Comparison of ENCODE assay signal across 15 mouse cellular contexts in genomic region chr6:89265296-89265695, GRCm38 (mm10).
"Had no signal": no experiment of that assay in that cellular context is flagged by ENCODE, and none has a peak within 500 bp of the region (broad histone marks: within the 10 kb centered on the region; RNA-seq: fewer than 3 reads in every experiment).

No protein-coding gene starts in this region.

- ATAC-seq: midbrain, embryonic 13.5 days had no signal

- DNase-seq: kidney, adult 2 months; kidney, postnatal 14 days; lung, embryonic 14.5 days; lung, postnatal 10 days; lung, postnatal 4 days; thymus, postnatal 14 days had no signal

- H3K27me3 ChIP-seq: kidney, embryonic 15.5 days; midbrain, embryonic 13.5 days; neural tube, embryonic 12.5 days; stomach, embryonic 15.5 days had no signal

- H3K4me3 ChIP-seq: kidney, embryonic 15.5 days; left cerebral cortex, adult 2 months; limb, embryonic 10.5 days; liver, embryonic 15.5 days; midbrain, embryonic 13.5 days; myocyte; neural tube, embryonic 12.5 days; stomach, embryonic 15.5 days had no signal

- H3K27ac ChIP-seq: kidney, embryonic 15.5 days; left cerebral cortex, adult 2 months; limb, embryonic 10.5 days; liver, embryonic 15.5 days; midbrain, embryonic 13.5 days; neural tube, embryonic 12.5 days; stomach, embryonic 15.5 days had no signal

- H3K4me2 ChIP-seq: kidney, embryonic 15.5 days; liver, embryonic 11.5 days; liver, embryonic 15.5 days; lung, embryonic 14.5 days; midbrain, embryonic 13.5 days; neural tube, embryonic 12.5 days; stomach, embryonic 15.5 days had no signal

- H3K36me3 ChIP-seq: kidney, embryonic 15.5 days; limb, embryonic 10.5 days; liver, embryonic 15.5 days; midbrain, embryonic 13.5 days; neural tube, embryonic 12.5 days; stomach, embryonic 15.5 days had no signal

- H3K9me3 ChIP-seq: kidney, embryonic 15.5 days; limb, embryonic 10.5 days; liver, embryonic 15.5 days; midbrain, embryonic 13.5 days; neural tube, embryonic 12.5 days; stomach, embryonic 15.5 days had no signal

- H3K4me1 ChIP-seq: kidney, embryonic 15.5 days; liver, embryonic 15.5 days; neural tube, embryonic 12.5 days; stomach, embryonic 15.5 days had no signal

- H3K9ac ChIP-seq: kidney, embryonic 15.5 days; liver, embryonic 15.5 days; lung, embryonic 14.5 days; midbrain, embryonic 13.5 days; neural tube, embryonic 12.5 days; stomach, embryonic 15.5 days had no signal
